Mouse (Mus musculus) thymus, adult 2 months (tissue): ENCODE measurements around the gene Ttbk1.

ENCODE experiments used
- CTCF ChIP-seq: fragments of 200-500 bp; IDR thresholded peaks from 2 replicates; pipeline ENCODE4 v1.5.1; 2012; ENCODE audit warnings: mild to moderate bottlenecking, control low read depth, low read length, moderate library complexity, borderline replicate concordance; ENCODE audit not compliant: control insufficient read depth, poor library complexity, insufficient read depth; ENCODE audit errors: extremely low read depth
- POLR2A ChIP-seq: fragments of 200-500 bp; IDR thresholded peaks from 2 replicates; pipeline ENCODE4 v1.6.1; 2012; ENCODE audit warnings: mild to moderate bottlenecking, low read length, control low read depth, moderate library complexity; ENCODE audit not compliant: control insufficient read depth, poor library complexity, insufficient read depth; ENCODE audit errors: extremely low read depth

DNA sequence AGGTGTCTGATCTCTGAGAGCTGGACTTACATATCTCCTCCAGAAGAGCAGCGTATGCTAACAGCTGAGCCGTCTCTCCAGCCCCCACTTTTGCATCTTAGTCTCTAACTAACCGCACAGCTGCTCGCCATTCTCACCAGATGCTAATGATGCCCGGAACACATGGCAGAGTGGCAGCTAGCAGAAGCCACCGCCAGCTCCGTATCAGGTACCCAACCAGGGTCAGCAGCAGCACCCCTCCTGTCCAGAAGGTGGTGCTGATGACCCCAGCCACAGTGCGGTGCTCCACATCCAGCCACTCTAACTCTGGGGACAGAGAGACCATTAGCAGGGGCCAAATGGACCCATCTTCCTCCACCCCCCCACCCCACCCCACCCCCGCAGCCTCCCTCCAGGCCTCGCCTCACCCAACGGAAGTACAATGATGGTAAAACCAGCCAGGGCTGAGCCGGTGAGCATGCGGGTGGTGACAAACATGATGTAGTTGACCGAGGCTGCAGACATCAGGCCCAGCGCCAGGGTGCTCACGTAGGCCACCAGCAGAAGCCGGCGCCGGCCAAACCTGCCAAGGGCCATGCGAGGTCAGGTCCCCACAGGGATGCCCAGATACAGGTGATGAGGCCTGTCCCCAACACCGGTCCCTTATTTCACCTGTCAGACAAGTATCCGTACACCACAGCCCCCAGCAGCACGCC, 50.7 kb downstream of the Ttbk1 start:
- TF ChIP-seq CTCF (no peak), POLR2A (no peak)
